Mouse (Mus musculus): Measurements from ENCODE around the gene Pmm2.

DNA sequence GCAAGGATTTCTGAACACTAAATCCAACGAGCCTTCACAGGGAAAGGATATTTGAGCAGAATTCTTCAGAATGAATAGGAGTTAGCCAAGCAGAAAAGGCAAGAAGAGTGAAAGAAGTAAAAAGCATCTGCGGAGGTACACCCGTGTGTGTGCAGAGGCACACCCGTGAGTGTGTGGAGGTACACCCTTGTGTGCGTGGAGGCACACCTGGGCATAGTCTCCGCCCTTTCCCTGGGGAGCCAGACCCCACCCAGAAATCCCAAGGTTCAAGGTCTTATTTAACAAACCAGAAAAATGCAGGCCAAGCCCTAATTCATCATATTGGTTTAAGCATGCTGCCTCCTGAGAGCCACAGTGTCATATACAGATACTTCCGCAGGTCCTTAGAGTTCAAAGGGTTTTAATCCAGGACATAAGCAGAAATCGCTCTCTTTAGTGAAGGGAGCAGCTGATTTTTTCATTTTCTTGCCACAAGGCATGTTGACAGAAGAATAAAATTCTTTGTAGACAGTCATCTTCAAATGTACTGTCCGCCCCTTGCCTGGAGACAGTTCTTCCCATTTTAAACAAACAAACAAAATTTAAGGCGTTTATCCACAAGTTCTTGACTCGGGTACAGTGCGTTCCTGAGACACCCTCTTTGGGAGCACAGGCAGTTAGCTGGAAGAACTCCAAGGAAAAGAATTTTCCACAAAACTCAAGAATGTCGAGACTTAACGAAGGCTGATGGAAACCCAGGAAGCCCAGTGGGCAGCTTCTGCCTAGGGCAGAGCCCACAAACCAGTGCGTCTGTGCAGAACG lies 17.0 kb upstream of the Pmm2 start:
- TF ChIP-seq POLR2A (IDR thresholded peaks at IDR 0.05; ENCODE audit: control insufficient read depth, low read depth, low read length) (no peak), CTCF (IDR thresholded peaks at IDR 0.05; ENCODE audit: control insufficient read depth, insufficient read depth, insufficient replicate concordance, low read depth, low read length) (no peak)
